Mouse (Mus musculus) CH12.LX (cell line): ENCODE data around the gene Krtap4-1.

Source experiments
- CTCF ChIP-seq, 2 experiments: IDR thresholded peaks in 1 of 2; conservative IDR thresholded peaks in 1 of 2; 2 replicates each; pipeline ENCODE4 v1.5.1; 2011 to 2012; ENCODE audit warnings: low read depth in 2 of 2, low read length in 2 of 2, improper control_type of control experiment in 1 of 2, inconsistent platforms in 1 of 2, mild to moderate bottlenecking in 1 of 2, moderate library complexity in 1 of 2
- HCFC1 ChIP-seq: IDR thresholded peaks from 2 replicates; pipeline ENCODE4 v1.6.1; 2012; ENCODE audit warnings: low read depth, mild to moderate bottlenecking, inconsistent platforms, low read length, improper control_type of control experiment
- JUND ChIP-seq: conservative IDR thresholded peaks from 2 replicates; pipeline ENCODE4 v1.6.1; 2011; ENCODE audit warnings: low read depth, low read length, improper control_type of control experiment
- MAZ ChIP-seq: IDR thresholded peaks from 2 replicates; pipeline ENCODE4 v1.6.1; 2012; ENCODE audit warnings: low read depth, mild to moderate bottlenecking, inconsistent platforms, low read length, improper control_type of control experiment, moderate library complexity
- MXI1 ChIP-seq: IDR thresholded peaks from 2 replicates; pipeline ENCODE4 v1.6.1; 2011; ENCODE audit warnings: mild to moderate bottlenecking, low read depth, low read length, improper control_type of control experiment
- POLR2A ChIP-seq: IDR thresholded peaks from 2 replicates; pipeline ENCODE4 v1.6.1; 2011; ENCODE audit warnings: low read depth, mild to moderate bottlenecking, improper control_type of control experiment, low read length
- TBP ChIP-seq: conservative IDR thresholded peaks from 2 replicates; pipeline ENCODE4 v1.6.1; 2011; ENCODE audit warnings: low read depth, low read length, improper control_type of control experiment
- TCF12 ChIP-seq: IDR thresholded peaks from 2 replicates; pipeline ENCODE4 v1.6.1; 2014; ENCODE audit warnings: low read depth, mild to moderate bottlenecking, inconsistent platforms, low read length, improper control_type of control experiment
- USF1 ChIP-seq: IDR thresholded peaks from 2 replicates; pipeline ENCODE4 v1.6.1; 2014; ENCODE audit warnings: low read depth, mild to moderate bottlenecking, inconsistent platforms, low read length, improper control_type of control experiment

- TF ChIP-seq JUND (no peak), HCFC1 (no peak), MAZ (no peak), POLR2A (no peak), CTCF (conservative IDR thresholded peaks at IDR 0.05 in 1 of 2, IDR thresholded peaks at IDR 0.05 in 1 of 2; ENCODE audit: low read depth in 2 of 2, low read length in 2 of 2) (no peak), USF1 (no peak), TCF12 (no peak), MXI1 (no peak), TBP (no peak)
Measured at GRCm38 (mm10) chr11:99637086-99637485, 9.0 kb upstream of the Krtap4-1 start.
